Mouse (Mus musculus) MEL (cell line): Measurements from ENCODE around the gene Myo19.

Source experiments
- CTCF ChIP-seq, 3 experiments: IDR thresholded peaks in 2 of 3; conservative IDR thresholded peaks in 1 of 3; 2 replicates each; pipeline ENCODE4 v1.5.1; 2011 to 2012; ENCODE audit warnings: low read length in 3 of 3, low read depth in 2 of 3, mild to moderate bottlenecking in 2 of 3, improper control_type of control experiment in 1 of 3, inconsistent platforms in 1 of 3, mixed read lengths in 1 of 3, moderate library complexity in 1 of 3; ENCODE audit not compliant: control insufficient read depth in 1 of 3, insufficient read depth in 1 of 3, poor library complexity in 1 of 3, severe bottlenecking in 1 of 3
- ETS1 ChIP-seq: IDR thresholded peaks from 2 replicates; pipeline ENCODE4 v1.6.1; 2012; ENCODE audit warnings: low read depth, mild to moderate bottlenecking, inconsistent platforms, low read length, improper control_type of control experiment, moderate library complexity
- POLR2A ChIP-seq, 2 experiments: IDR thresholded peaks; 2 replicates each; pipeline ENCODE4 v1.6.1; 2011 to 2012; ENCODE audit warnings: low read length in 2 of 2, mild to moderate bottlenecking in 2 of 2, control low read depth in 1 of 2, improper control_type of control experiment in 1 of 2, low read depth in 1 of 2, moderate library complexity in 1 of 2; ENCODE audit not compliant: control insufficient read depth in 1 of 2, insufficient read depth in 1 of 2, poor library complexity in 1 of 2
- POLR2AphosphoS2 ChIP-seq: IDR thresholded peaks from 2 replicates; pipeline ENCODE4 v1.6.1; 2011; ENCODE audit warnings: low read length, improper control_type of control experiment
- SIN3A ChIP-seq: IDR thresholded peaks from 2 replicates; pipeline ENCODE4 v1.6.1; 2012; ENCODE audit warnings: low read length, improper control_type of control experiment, inconsistent platforms
- TAL1 ChIP-seq: IDR thresholded peaks from 2 replicates; pipeline ENCODE4 v1.6.1; 2012; ENCODE audit warnings: mild to moderate bottlenecking, inconsistent platforms, low read length, moderate library complexity, mixed read lengths

- TF ChIP-seq TAL1 = no peak
- TF ChIP-seq POLR2AphosphoS2 = no peak
- TF ChIP-seq POLR2A (IDR thresholded peaks at IDR 0.05; ENCODE audit: control insufficient read depth in 1 of 2, insufficient read depth in 1 of 2, low read depth in 1 of 2, low read length in 2 of 2, poor library complexity in 1 of 2) = no peak
- TF ChIP-seq ETS1 = no peak
- no peak for TF ChIP-seq CTCF (IDR thresholded peaks at IDR 0.05 in 2 of 3, conservative IDR thresholded peaks at IDR 0.05 in 1 of 3; ENCODE audit: control insufficient read depth in 1 of 3, insufficient read depth in 1 of 3, low read depth in 2 of 3, low read length in 3 of 3, poor library complexity in 1 of 3, severe bottlenecking in 1 of 3)
- TF ChIP-seq SIN3A = no peak
These were observed 2.4 kb downstream of the Myo19 start for GRCm38 (mm10) chr11:84882346-84882745.
